Mouse (Mus musculus) forebrain, embryonic 12.5 days (tissue): Measurements from ENCODE around the gene Nagpa. TPM values are rescaled to one million over a fixed set of nuclear protein-coding genes. Genes with fewer than 3 reads are reported as not detected.
A peak's percentile ranks its signal among the peaks of the same experiment; 100 is the strongest.

Experiments used
- ATAC-seq: fragments of 200-750 bp; cut with Nextera tagmentation; 2 replicates; pipeline ENCODE4 v1.8.0; 2017; ENCODE audit warnings: moderate TSS enrichment; ENCODE audit not compliant: low FRiP score
- H3K27ac ChIP-seq: fragments of 300-500 bp; sonication (generic); 2 replicates; pipeline ENCODE4 v1.5.1; 2016; ENCODE audit warnings: mild to moderate bottlenecking
- H3K27me3 ChIP-seq: fragments of 300-500 bp; sonication (generic); 2 replicates; pipeline ENCODE4 v1.6.1; 2016; ENCODE audit warnings: mild to moderate bottlenecking
- H3K36me3 ChIP-seq: fragments of 300-500 bp; sonication (generic); replicated peaks from 2 replicates; pipeline ENCODE4 v1.6.1; 2016; ENCODE audit warnings: mild to moderate bottlenecking
- H3K4me1 ChIP-seq: fragments of 300-500 bp; sonication (generic); 2 replicates; pipeline ENCODE4 v1.6.1; 2016
- H3K4me2 ChIP-seq: fragments of 300-500 bp; sonication (generic); 2 replicates; pipeline ENCODE4 v1.6.1; 2016; ENCODE audit warnings: mild to moderate bottlenecking, moderate library complexity
- H3K4me3 ChIP-seq: fragments of 300-500 bp; sonication (generic); replicated peaks from 2 replicates; pipeline ENCODE4 v1.5.1; 2016; ENCODE audit warnings: mild to moderate bottlenecking
- H3K9ac ChIP-seq: fragments of 300-500 bp; sonication (generic); 2 replicates; pipeline ENCODE4 v1.6.1; 2016; ENCODE audit warnings: mild to moderate bottlenecking
- H3K9me3 ChIP-seq: fragments of 300-500 bp; sonication (generic); 2 replicates; pipeline ENCODE4 v1.6.1; 2016
- WGBS: fragments of 180-500 bp; shearing (Covaris S2); methylation state at CpG from one replicate; pipeline ENCODE4 v1.1.7; 2016; 5-methylcytosine and 5-hydroxymethylcytosine counted together
- microRNA-seq: library from miRNA; unstranded; fragments of <30 nt; microRNA quantifications from one replicate; pipeline ENCODE4, GENCODE M21; 2017
- polyA plus RNA-seq: library from polyadenylated mRNA; unstranded; fragments of >200 nt; fragmentation: Nextera tagmentation; extraction: Ambion mirVana; gene quantifications from 2 replicates; pipeline ENCODE4 v1.2.1, GENCODE M21; 2016

Nagpa gene
- polyA plus RNA-seq, 1 experiment from 2014 or later, result 9.3 TPM

GRCm38 (mm10) chr16:5147037-5147385 lies 56.8 kb downstream of the Nagpa start, which contains the start of gene Sec14l5:
TSS of gene Sec14l5 (plus strand) at chr16:5147109.
- peak; percentile 51; the same call in 1 of the 2 replicates for ATAC-seq
- 17% methylated on average over 13 of the region's 13 CpGs for WGBS
- Histone ChIP-seq H3K4me2 (peak within 1 kb of the TSS; percentile 65), H3K4me3 (peak within 1 kb of the TSS; percentile 36), H3K27me3 (peaks cover 30% of the 10 kb centered on the region), H3K4me1 (peaks cover 17% of the 10 kb centered on the region), H3K9me3 (no peaks in the 10 kb centered on the region), H3K27ac (no peak within 1 kb of the TSS), H3K36me3 (no peaks in the 10 kb centered on the region), H3K9ac (peak within 1 kb of the TSS; percentile 18; the same call in 1 of the 2 replicates)

DNA sequence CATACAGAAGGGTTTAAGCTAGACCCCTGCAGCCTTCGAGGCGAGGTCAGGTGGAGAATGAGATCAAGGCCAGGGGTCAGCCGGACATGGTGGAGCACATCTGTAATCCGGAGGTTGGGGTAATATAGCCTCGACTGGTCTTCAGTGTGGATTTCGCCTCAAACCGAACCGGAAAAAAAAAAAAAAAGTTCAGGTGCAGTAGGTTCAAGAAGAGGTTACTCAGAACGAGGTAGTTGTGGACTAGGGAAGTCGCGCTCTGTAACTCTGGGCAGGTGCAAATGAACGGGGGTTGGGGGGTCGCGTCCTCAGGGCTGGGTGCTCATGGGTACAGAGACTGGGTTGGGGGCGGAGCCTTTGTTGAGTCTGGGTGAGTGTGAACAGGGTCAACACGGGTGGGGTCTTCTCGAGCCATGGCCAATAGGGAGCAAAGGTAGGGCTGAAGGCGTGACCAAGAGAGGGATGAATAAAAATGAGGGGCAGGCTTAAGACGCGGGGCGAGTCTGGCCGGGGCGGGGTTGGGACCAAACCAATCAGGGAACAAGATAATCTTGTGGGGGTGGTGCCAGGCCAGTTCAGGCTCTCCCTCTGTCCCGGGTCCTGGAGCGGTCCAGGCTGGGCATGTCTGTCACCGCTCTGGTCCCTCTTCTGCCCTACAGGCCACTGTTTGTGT lies 57.3 kb downstream of the Nagpa start:
- Histone ChIP-seq H3K4me2 (peak overlapping the region; percentile 65), H3K27me3 (peaks cover 30% of the 10 kb centered on the region), H3K9ac (peak overlapping the region; percentile 18; the same call in 1 of the 2 replicates), H3K36me3 (no peaks in the 10 kb centered on the region), H3K9me3 (no peaks in the 10 kb centered on the region), H3K27ac (no peak overlapping the region), H3K4me1 (peaks cover 17% of the 10 kb centered on the region), H3K4me3 (peak overlapping the region; percentile 36)
- 2% methylated on average over 26 of the region's 26 CpGs for WGBS
- ATAC-seq, result peak; percentile 86

DNA sequence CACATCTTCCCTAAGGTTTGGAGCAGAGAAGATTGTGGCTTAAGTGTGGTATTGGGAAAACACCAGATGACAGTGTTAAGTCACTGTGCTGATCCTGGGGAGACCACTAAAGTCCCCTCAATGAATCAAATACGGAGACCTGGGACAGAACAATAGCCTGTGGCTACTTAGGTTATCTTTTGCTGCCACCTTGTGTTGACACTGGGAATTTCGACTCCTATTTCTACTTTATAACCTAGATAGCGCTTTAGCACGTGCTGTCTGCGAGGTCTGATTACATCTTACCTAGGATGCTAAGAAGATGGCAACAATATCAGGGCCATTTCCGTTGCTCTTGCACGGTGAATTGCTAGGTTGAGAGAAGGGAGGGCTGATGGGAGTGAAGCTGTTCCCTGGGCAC lies 58.2 kb downstream of the Nagpa start:
- H3K4me2 ChIP-seq, result peak overlapping the region; percentile 65
- H3K27ac ChIP-seq, result no peak overlapping the region
- 1% methylated on average over 7 of the region's 7 CpGs for WGBS
- peak; percentile 77 for ATAC-seq
- no peak overlapping the region for H3K9ac ChIP-seq
- peaks cover 30% of the 10 kb centered on the region for H3K27me3 ChIP-seq
- peaks cover 17% of the 10 kb centered on the region for H3K4me1 ChIP-seq
- no peaks in the 10 kb centered on the region for H3K36me3 ChIP-seq
- no peaks in the 10 kb centered on the region for H3K9me3 ChIP-seq
- no peak overlapping the region for H3K4me3 ChIP-seq

Small RNAs within 50 kb of the gene (microRNA-seq; reads per million reads assigned to microRNA genes)
- gene Gm23689 (not detected), gene Gm26095 (not detected), gene Mir6364 (not detected)

Other genes with a start within 250 kb of the Nagpa start
- 53.3 and 58.4 TPM in 2 replicates for gene Anks3, start 239.8 kb downstream of the Nagpa start, polyA plus RNA-seq
- not detected in 2 replicates for gene Sept12, start 206.2 kb downstream of the Nagpa start, polyA plus RNA-seq
- 1.8 and 2.4 TPM in 2 replicates for gene Smim22, start 196.7 kb downstream of the Nagpa start, polyA plus RNA-seq
- 80.2 and 83.5 TPM in 2 replicates for gene Rogdi, start 190.5 kb downstream of the Nagpa start, polyA plus RNA-seq
- gene Glyr1, start 154.1 kb downstream of the Nagpa start, polyA plus RNA-seq, result 216 and 238 TPM in 2 replicates
- gene Ubn1, start 154.0 kb downstream of the Nagpa start, polyA plus RNA-seq, result 23.8 and 24.8 TPM in 2 replicates
- gene Ppl, start 71.6 kb downstream of the Nagpa start, polyA plus RNA-seq, result 0.47 and 1.1 TPM in 2 replicates
- gene Sec14l5, start 56.9 kb downstream of the Nagpa start, polyA plus RNA-seq, result 0.28 and 0.33 TPM in 2 replicates
- 4.7 and 5.9 TPM in 2 replicates for gene AU021092, start 18.3 kb upstream of the Nagpa start, polyA plus RNA-seq
- 24.4 and 27.1 TPM in 2 replicates for gene Alg1, start 29.6 kb upstream of the Nagpa start, polyA plus RNA-seq
- gene Eef2kmt, start 52.0 kb upstream of the Nagpa start, polyA plus RNA-seq, result 10.2 and 11.2 TPM in 2 replicates